Comparison of ENCODE assay signal across 9 mouse cellular contexts in the genomic region with DNA sequence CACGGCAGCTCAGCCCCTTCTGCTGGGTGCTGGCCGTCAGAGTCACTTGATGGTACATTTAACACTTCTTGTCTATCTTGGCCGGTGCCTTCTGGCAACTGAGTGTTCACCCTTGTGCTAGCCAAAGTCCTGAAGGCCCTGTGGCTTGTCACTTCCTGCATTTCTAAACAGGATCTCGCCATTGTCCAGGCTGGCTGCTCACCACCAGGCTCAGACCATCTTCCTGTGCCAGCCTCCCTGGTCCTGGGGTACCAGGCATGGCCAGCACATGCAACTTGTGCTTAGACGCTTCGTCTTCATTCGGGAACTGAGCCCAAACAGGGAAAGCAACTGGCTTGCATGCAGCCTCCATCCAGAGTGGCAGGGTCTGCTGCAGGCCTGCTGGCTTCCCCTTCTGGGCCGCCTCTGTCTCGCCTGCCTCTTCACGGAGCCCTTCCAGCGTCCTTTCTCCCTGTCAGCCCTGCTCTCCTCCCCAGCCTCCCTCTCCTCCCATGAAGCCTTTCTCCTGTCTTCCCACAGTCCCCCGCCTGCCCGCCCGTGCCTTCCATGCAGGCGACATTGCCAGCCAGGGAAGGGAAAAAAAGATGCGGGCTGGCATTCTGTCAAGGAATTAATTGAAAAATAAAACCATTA.
DNase-seq lines count a peak whose midpoint lies in the region; ATAC-seq lines count a peak whose summit lies in the region.
"Had no signal": no experiment of that assay in that cellular context is flagged by ENCODE, and none has a peak within 500 bp of the region (broad histone marks: within the 10 kb centered on the region; RNA-seq: fewer than 3 reads in every experiment).

No protein-coding gene starts in this region.

- peak overlapping the region; percentile 32; the same call in 1 of the 2 replicates for H3K9ac ChIP-seq in embryonic facial prominence, embryonic 13.5 days
- no peak overlapping the region for H3K9ac ChIP-seq in midbrain, embryonic 11.5 days (ENCODE audit: low read length)
- no peak overlapping the region for H3K9ac ChIP-seq in heart, embryonic 11.5 days (ENCODE audit: low read depth, low read length)

- peaks cover 29% of the 10 kb centered on the region for H3K36me3 ChIP-seq in embryonic facial prominence, embryonic 13.5 days
- H3K36me3 ChIP-seq in embryonic facial prominence, embryonic 10.5 days (replicated peaks): peaks cover 39% of the 10 kb centered on the region
- H3K36me3 ChIP-seq in midbrain, embryonic 10.5 days: peaks cover 16% of the 10 kb centered on the region
- peaks cover 3% of the 10 kb centered on the region; the same call in 1 of the 2 replicates for H3K36me3 ChIP-seq in midbrain, embryonic 11.5 days (ENCODE audit: control insufficient read depth, insufficient read depth, low read length)
- peaks cover 27% of the 10 kb centered on the region for H3K36me3 ChIP-seq in limb, embryonic 10.5 days
- H3K36me3 ChIP-seq in heart, embryonic 11.5 days (ENCODE audit: control insufficient read depth, insufficient read depth, low read length): no peaks in the 10 kb centered on the region

- WGBS in embryonic facial prominence, embryonic 13.5 days: 74% methylated on average over 16 of the region's 16 CpGs
- WGBS in embryonic facial prominence, embryonic 10.5 days: 75% methylated on average over 16 of the region's 16 CpGs
- 69% methylated on average over 16 of the region's 16 CpGs for WGBS in midbrain, embryonic 10.5 days
- WGBS in midbrain, embryonic 11.5 days: 69% methylated on average over 16 of the region's 16 CpGs
- 62% methylated on average over 16 of the region's 16 CpGs for WGBS in limb, embryonic 10.5 days
- 45% methylated on average over 16 of the region's 16 CpGs for WGBS in heart, embryonic 11.5 days (ENCODE audit: insufficient replicate concordance)

- no peaks in the 10 kb centered on the region for H3K27me3 ChIP-seq in embryonic facial prominence, embryonic 13.5 days
- no peaks in the 10 kb centered on the region for H3K27me3 ChIP-seq in embryonic facial prominence, embryonic 10.5 days (replicated peaks; ENCODE audit: low read depth, poor library complexity, severe bottlenecking)
- H3K27me3 ChIP-seq in midbrain, embryonic 10.5 days (ENCODE audit: low read depth, poor library complexity, severe bottlenecking): peaks cover 5% of the 10 kb centered on the region; the same call in 1 of the 2 replicates
- H3K27me3 ChIP-seq in midbrain, embryonic 11.5 days (ENCODE audit: control insufficient read depth, insufficient read depth, low read length): no peaks in the 10 kb centered on the region
- H3K27me3 ChIP-seq in limb, embryonic 10.5 days (ENCODE audit: low read depth, poor library complexity, severe bottlenecking): no peaks in the 10 kb centered on the region
- H3K27me3 ChIP-seq in heart, embryonic 11.5 days (ENCODE audit: control insufficient read depth, insufficient read depth, low read length): no peaks in the 10 kb centered on the region

- intact Hi-C loops in heart, postnatal 25 days (cut with DNase I): no loop called here

- DNase-seq in embryonic facial prominence, embryonic 10.5 days (ENCODE audit: low spot score): no peak
- no peak for DNase-seq in midbrain, embryonic 10.5 days (ENCODE audit: low spot score)
- no peak for DNase-seq in midbrain, embryonic 11.5 days (ENCODE audit: low spot score, missing footprints)
- DNase-seq in limb, embryonic 10.5 days (ENCODE audit: low spot score): no peak
- peak; percentile 57 for DNase-seq in right cerebral cortex, postnatal 14 days
- no peak for DNase-seq in heart, postnatal 25 days (ENCODE audit: low spot score)
- DNase-seq: heart, adult 11 months had no signal

- no peak for ATAC-seq in embryonic facial prominence, embryonic 13.5 days (ENCODE audit: insufficient number of reproducible peaks, insufficient read depth, low FRiP score, low TSS enrichment, low read depth)
- no peak for ATAC-seq in midbrain, embryonic 11.5 days (ENCODE audit: low FRiP score)
- no peak for ATAC-seq in heart, embryonic 11.5 days (replicated peaks; ENCODE audit: insufficient number of reproducible peaks, low FRiP score, low TSS enrichment)

- peaks cover 19% of the 10 kb centered on the region for H3K4me1 ChIP-seq in embryonic facial prominence, embryonic 13.5 days
- peaks cover 25% of the 10 kb centered on the region for H3K4me1 ChIP-seq in embryonic facial prominence, embryonic 10.5 days
- peaks cover 23% of the 10 kb centered on the region for H3K4me1 ChIP-seq in midbrain, embryonic 10.5 days
- 0 out of 2 replicates have a peak, but pooled peaks cover 2% of the 10 kb centered on the region for H3K4me1 ChIP-seq in midbrain, embryonic 11.5 days (ENCODE audit: control insufficient read depth, insufficient read depth, low read length)
- H3K4me1 ChIP-seq in limb, embryonic 10.5 days: peaks cover 22% of the 10 kb centered on the region
- peaks cover 14% of the 10 kb centered on the region for H3K4me1 ChIP-seq in heart, embryonic 11.5 days (ENCODE audit: control insufficient read depth, insufficient read depth, low read length)

- H3K4me2 ChIP-seq in embryonic facial prominence, embryonic 13.5 days: no peak overlapping the region
- H3K4me2 ChIP-seq in midbrain, embryonic 11.5 days: no peak overlapping the region
- no peak overlapping the region for H3K4me2 ChIP-seq in heart, embryonic 11.5 days

- no peaks in the 10 kb centered on the region for H3K9me3 ChIP-seq in embryonic facial prominence, embryonic 13.5 days
- H3K9me3 ChIP-seq in embryonic facial prominence, embryonic 10.5 days: no peaks in the 10 kb centered on the region
- H3K9me3 ChIP-seq in midbrain, embryonic 10.5 days (replicated peaks): no peaks in the 10 kb centered on the region
- H3K9me3 ChIP-seq in midbrain, embryonic 11.5 days (ENCODE audit: control insufficient read depth, low read length): no peaks in the 10 kb centered on the region
- H3K9me3 ChIP-seq in limb, embryonic 10.5 days (replicated peaks): no peaks in the 10 kb centered on the region
- H3K9me3 ChIP-seq in heart, embryonic 11.5 days (replicated peaks; ENCODE audit: control insufficient read depth, low read length): no peaks in the 10 kb centered on the region

- H3K4me3 ChIP-seq in embryonic facial prominence, embryonic 13.5 days: no peak overlapping the region
- no peak overlapping the region for H3K4me3 ChIP-seq in embryonic facial prominence, embryonic 10.5 days
- H3K4me3 ChIP-seq in midbrain, embryonic 10.5 days: no peak overlapping the region
- H3K4me3 ChIP-seq in midbrain, embryonic 11.5 days (ENCODE audit: low read depth, low read length): no peak overlapping the region
- no peak overlapping the region for H3K4me3 ChIP-seq in limb, embryonic 10.5 days
- no peak overlapping the region for H3K4me3 ChIP-seq in heart, embryonic 11.5 days (ENCODE audit: low read depth, low read length)

- peak overlapping the region; percentile 44; the same call in 1 of the 2 replicates for H3K27ac ChIP-seq in embryonic facial prominence, embryonic 13.5 days
- no peak overlapping the region for H3K27ac ChIP-seq in embryonic facial prominence, embryonic 10.5 days (replicated peaks)
- H3K27ac ChIP-seq in midbrain, embryonic 10.5 days (replicated peaks): 0 out of 2 replicates have a peak overlapping the region, but pooled peaks have one; percentile 24
- H3K27ac ChIP-seq in midbrain, embryonic 11.5 days (ENCODE audit: low read depth, low read length): no peak overlapping the region
- H3K27ac ChIP-seq in limb, embryonic 10.5 days: peak overlapping the region; percentile 64; the same call in 1 of the 2 replicates
- H3K27ac ChIP-seq in heart, embryonic 11.5 days (ENCODE audit: low read depth, low read length): no peak overlapping the region

Comparison
In these comparisons a context has a peak if more than half of its experiments do, and no peak if none do; other contexts are left out.
1. H3K27ac ChIP-seq: peak in embryonic facial prominence, embryonic 13.5 days (single experiment), midbrain, embryonic 10.5 days (single experiment) and limb, embryonic 10.5 days (single experiment); none in embryonic facial prominence, embryonic 10.5 days (single experiment), midbrain, embryonic 11.5 days (single experiment) and heart, embryonic 11.5 days (single experiment).